Mouse (Mus musculus) lung, embryonic 14.5 days (tissue): Measurements from ENCODE around the gene Fto. TPM values are rescaled to one million over a fixed set of nuclear protein-coding genes. Genes with fewer than 3 reads are reported as not detected.
A peak's percentile ranks its signal among the peaks of the same experiment; 100 is the strongest.

Experiments used
- ATAC-seq: fragments of 200-750 bp; cut with Nextera tagmentation; 2 replicates; pipeline ENCODE4 v1.8.0; 2017; ENCODE audit warnings: mild to moderate bottlenecking, moderate TSS enrichment, moderate library complexity; ENCODE audit not compliant: insufficient read depth
- DNase-seq: peaks from one replicate; pipeline ENCODE4 v3.0.0-alpha.2; 2015
- H3K27ac ChIP-seq: fragments of 300-500 bp; sonication (generic); 2 replicates; pipeline ENCODE4 v1.5.1; 2014; ENCODE audit warnings: low read depth, mild to moderate bottlenecking, moderate library complexity
- H3K27me3 ChIP-seq: fragments of 300-500 bp; sonication (generic); 2 replicates; pipeline ENCODE4 v1.6.1; 2014; ENCODE audit warnings: low read length, control low read depth; ENCODE audit not compliant: insufficient read depth
- H3K36me3 ChIP-seq: fragments of 300-500 bp; sonication (generic); 2 replicates; pipeline ENCODE4 v1.6.1; 2014; ENCODE audit warnings: control low read depth; ENCODE audit not compliant: insufficient read depth
- H3K4me1 ChIP-seq: fragments of 300-500 bp; sonication (generic); 2 replicates; pipeline ENCODE4 v1.6.1; 2014; ENCODE audit warnings: antibody characterized with exemption, control low read depth; ENCODE audit not compliant: insufficient read depth
- H3K4me2 ChIP-seq: fragments of 300-500 bp; sonication (generic); 2 replicates; pipeline ENCODE4 v1.6.1; 2014; ENCODE audit warnings: mild to moderate bottlenecking
- H3K4me3 ChIP-seq: fragments of 300-500 bp; sonication (generic); 2 replicates; pipeline ENCODE4 v1.5.1; 2014; ENCODE audit warnings: low read depth, low read length
- H3K9ac ChIP-seq: fragments of 300-500 bp; sonication (generic); 2 replicates; pipeline ENCODE4 v1.6.1; 2014
- H3K9me3 ChIP-seq: fragments of 300-500 bp; sonication (generic); 2 replicates; pipeline ENCODE4 v1.6.1; 2016; ENCODE audit warnings: low read depth, low read length, control low read depth
- CTCF ChIP-seq: IDR thresholded peaks from 2 replicates; pipeline ENCODE4 v1.5.1; 2016; ENCODE audit warnings: antibody characterized with exemption, low read depth
- WGBS: fragments of 180-500 bp; shearing (Covaris S2); extraction: QIAGEN DNeasy Blood & Tissue Kit; methylation state at CpG from one replicate; pipeline ENCODE4 v1.1.7; 2014; 5-methylcytosine and 5-hydroxymethylcytosine counted together
- polyA plus RNA-seq: library from polyadenylated mRNA; unstranded; fragments of >200 nt; fragmentation: Nextera tagmentation; extraction: Ambion mirVana; gene quantifications from 2 replicates; pipeline ENCODE4 v1.2.1, GENCODE M21; 2014

The Fto gene
- polyA plus RNA-seq, 1 experiment from 2014 or later = 104 TPM

GRCm38 (mm10) chr8:91711202-91711601 is 397.9 kb downstream of the Fto start:
- Histone ChIP-seq H3K36me3 (no peaks in the 10 kb centered on the region), H3K4me1 (peaks cover 6% of the 10 kb centered on the region), H3K4me3 (no peak overlapping the region), H3K27ac (no peak overlapping the region), H3K27me3 (peaks cover 38% of the 10 kb centered on the region), H3K9ac (no peak overlapping the region), H3K4me2 (no peak overlapping the region), H3K9me3 (no peaks in the 10 kb centered on the region)
- 46% methylated on average over 6 of the region's 6 CpGs for WGBS
- no peak for DNase-seq
- no peak for TF ChIP-seq CTCF
- ATAC-seq = no peak

- Histone ChIP-seq H3K4me3 (no peak overlapping the region; the same call in 1 of the 2 replicates), H3K27me3 (peaks cover 44% of the 10 kb centered on the region), H3K4me2 (no peak overlapping the region), H3K9ac (no peak overlapping the region), H3K36me3 (no peaks in the 10 kb centered on the region), H3K4me1 (peaks cover 6% of the 10 kb centered on the region), H3K9me3 (no peaks in the 10 kb centered on the region), H3K27ac (no peak overlapping the region)
- DNase-seq = peak; percentile 7
- TF ChIP-seq CTCF = no peak
- no peak for ATAC-seq
- 34% methylated on average over 6 of the region's 6 CpGs for WGBS
These were observed 398.8 kb downstream of the Fto start for GRCm38 (mm10) chr8:91711981-91712598.

DNA sequence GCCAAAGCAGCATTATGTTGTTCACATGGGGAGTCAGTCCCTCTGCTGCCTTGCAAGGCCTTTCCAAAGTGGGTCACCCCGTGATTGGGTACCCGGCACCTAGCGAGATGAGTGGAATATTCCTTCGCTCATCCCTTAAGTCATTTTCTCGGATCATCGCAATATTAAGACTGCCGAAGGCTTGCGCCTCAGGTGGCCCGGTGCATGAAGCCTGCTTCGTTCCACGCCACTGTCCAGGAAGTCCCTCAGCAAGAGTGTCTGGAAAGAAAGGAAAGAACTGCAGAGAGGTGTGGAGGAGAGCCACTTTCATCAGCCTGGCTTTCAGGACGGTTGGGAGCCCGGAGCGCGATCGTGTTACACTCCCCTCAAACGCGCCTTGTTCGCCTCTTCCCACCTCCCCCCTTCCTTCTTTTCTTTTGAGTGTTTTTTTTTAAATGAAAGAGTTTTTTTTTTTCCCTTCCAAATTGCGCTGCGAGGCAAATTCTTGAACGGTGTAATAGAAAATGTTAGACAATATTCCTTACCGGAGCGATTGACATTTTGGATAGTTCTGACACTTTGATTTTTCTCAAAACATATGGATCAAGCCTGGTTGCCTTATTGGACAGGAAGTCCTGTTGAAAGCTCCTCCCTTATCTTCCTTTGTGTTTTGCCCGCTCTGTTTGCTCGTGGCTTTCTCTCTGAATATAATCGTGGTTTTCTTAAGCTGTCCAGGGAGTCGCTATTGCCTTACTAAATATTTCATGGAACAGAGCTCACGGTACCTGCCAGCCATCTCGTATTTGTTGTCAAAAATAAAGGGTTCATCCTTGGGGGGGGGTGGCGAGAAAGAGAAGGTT is 399.6 kb downstream of the Fto start:
- Histone ChIP-seq H3K27me3 (peaks cover 45% of the 10 kb centered on the region), H3K36me3 (no peaks in the 10 kb centered on the region), H3K4me3 (peak overlapping the region; percentile 32), H3K9me3 (no peaks in the 10 kb centered on the region), H3K27ac (no peak overlapping the region), H3K9ac (peak overlapping the region; percentile 38), H3K4me1 (peaks cover 6% of the 10 kb centered on the region), H3K4me2 (peak overlapping the region; percentile 72)
- TF ChIP-seq CTCF = no peak
- DNase-seq (peak; percentile 59), ATAC-seq (0 out of 2 replicates have a peak, but pooled peaks have one; percentile 32)
- WGBS = 4% methylated on average over 31 of the region's 31 CpGs

GRCm38 (mm10) chr8:91713677-91714312 is 400.5 kb downstream of the Fto start:
- peak; percentile 59; the same call in 1 of the 2 replicates for ATAC-seq
- WGBS = 7% methylated on average over 12 of the region's 12 CpGs
- Histone ChIP-seq H3K4me2 (peak overlapping the region; percentile 72), H3K9ac (peak overlapping the region; percentile 38), H3K4me3 (peak overlapping the region; percentile 32), H3K27ac (no peak overlapping the region), H3K9me3 (no peaks in the 10 kb centered on the region), H3K4me1 (peaks cover 6% of the 10 kb centered on the region), H3K27me3 (peaks cover 41% of the 10 kb centered on the region), H3K36me3 (no peaks in the 10 kb centered on the region)
- DNase-seq = peak; percentile 86
- no peak for TF ChIP-seq CTCF

DNA sequence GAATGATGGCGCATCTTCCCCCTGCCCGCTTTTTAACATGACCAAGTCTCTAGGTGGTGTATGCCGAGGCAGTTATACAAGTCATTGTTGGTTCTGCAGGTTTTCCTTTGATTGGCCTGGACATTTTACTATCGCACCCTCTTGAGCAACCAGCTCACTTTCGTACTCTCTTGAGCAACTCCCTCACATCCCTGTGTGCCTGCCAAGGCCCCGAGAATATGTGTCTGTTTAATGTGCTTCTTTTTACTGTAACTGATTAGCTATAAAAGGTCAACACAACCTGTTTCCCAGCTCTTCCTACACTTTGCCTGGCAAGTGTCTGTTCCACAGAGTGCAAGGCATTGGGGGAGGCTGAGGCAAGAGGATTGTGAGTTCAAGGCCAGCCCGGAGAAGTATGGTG is 401.4 kb downstream of the Fto start:
- Histone ChIP-seq H3K27ac (no peak overlapping the region), H3K36me3 (no peaks in the 10 kb centered on the region), H3K27me3 (peaks cover 34% of the 10 kb centered on the region), H3K4me3 (no peak overlapping the region), H3K4me1 (peaks cover 6% of the 10 kb centered on the region), H3K9ac (no peak overlapping the region), H3K9me3 (no peaks in the 10 kb centered on the region), H3K4me2 (no peak overlapping the region)
- DNase-seq (peak; percentile 27), ATAC-seq (no peak)
- no peak for TF ChIP-seq CTCF
- WGBS = 73% methylated on average over 7 of the region's 7 CpGs

DNA sequence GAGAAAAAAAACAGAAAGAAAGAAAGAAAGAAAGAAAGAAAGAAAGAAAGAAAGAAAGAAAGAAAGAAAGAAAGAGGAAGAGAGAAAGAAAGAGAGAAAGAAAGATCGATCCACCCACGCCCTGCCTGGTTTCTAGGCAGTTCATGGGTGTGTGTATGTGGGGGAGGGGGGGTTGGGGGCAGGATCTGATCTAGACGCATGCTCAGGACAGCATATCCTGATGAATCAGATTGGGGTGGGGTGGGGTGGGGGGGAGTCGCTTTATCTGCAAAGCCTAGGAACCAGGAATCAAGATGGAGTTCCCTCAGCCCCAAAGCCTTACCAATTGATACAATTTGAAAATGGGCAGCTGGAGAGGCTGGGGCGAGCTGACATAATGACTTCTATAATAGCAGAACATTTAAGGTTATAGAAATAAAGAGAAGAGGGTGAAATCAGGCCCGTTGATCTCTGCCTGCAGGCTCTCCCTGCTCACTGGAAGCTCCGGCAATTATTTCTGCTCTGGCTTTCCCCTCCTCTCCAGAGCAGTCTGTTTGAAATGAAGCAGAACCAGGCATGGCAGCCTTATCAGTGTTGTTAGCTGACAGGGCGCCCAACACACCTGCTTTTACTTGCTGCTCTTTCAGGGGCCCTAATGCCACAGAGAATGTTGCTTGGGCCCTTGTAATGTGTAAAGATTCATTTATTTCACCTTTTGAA is 402.2 kb downstream of the Fto start:
- no peaks in the 10 kb centered on the region for H3K36me3 ChIP-seq
- TF ChIP-seq CTCF = no peak
- H3K9ac ChIP-seq = no peak overlapping the region
- WGBS = 35% methylated on average over 8 of the region's 8 CpGs
- peaks cover 26% of the 10 kb centered on the region for H3K27me3 ChIP-seq
- peaks cover 6% of the 10 kb centered on the region for H3K4me1 ChIP-seq
- no peak overlapping the region for H3K4me2 ChIP-seq
- no peak overlapping the region for H3K4me3 ChIP-seq
- ATAC-seq = no peak
- no peaks in the 10 kb centered on the region for H3K9me3 ChIP-seq
- H3K27ac ChIP-seq = no peak overlapping the region
- DNase-seq = peak; percentile 12

Other genes with a start within 250 kb of the Fto start
- 19.5 and 23.2 TPM in 2 replicates for gene Rbl2, start 243.5 kb upstream of the Fto start, polyA plus RNA-seq
- gene Aktip, start 113.5 kb upstream of the Fto start, polyA plus RNA-seq = 60.8 and 61.7 TPM in 2 replicates
- gene Rpgrip1l, start 263 bp upstream of the Fto start, polyA plus RNA-seq = 10.4 and 11.6 TPM in 2 replicates